Mouse (Mus musculus) liver, embryonic 14.5 days (tissue): ENCODE results near the gene Kng1.

ENCODE experiments used
- CTCF ChIP-seq: IDR thresholded peaks from 2 replicates; pipeline ENCODE4 v1.5.1; 2016; ENCODE audit warnings: antibody characterized with exemption, low read depth, control low read depth
- EP300 ChIP-seq: IDR thresholded peaks from 2 replicates; pipeline ENCODE4 v1.6.1; 2016; ENCODE audit warnings: antibody characterized with exemption, low read depth

GRCm38 (mm10) chr16:23103841-23104240 lies 46.2 kb downstream of the Kng1 start:
- TF ChIP-seq CTCF: no peak
- no peak for TF ChIP-seq EP300
